Mouse (Mus musculus): ENCODE data around the gene Dlgap3. TPM values are rescaled to one million over a fixed set of nuclear protein-coding genes. Genes with fewer than 3 reads are reported as not detected.

Dlgap3 gene
- 10.8 and 11.7 TPM in 2 replicates for polyA plus RNA-seq (2016; fragmentation: Nextera tagmentation; extraction: Ambion mirVana)

DNA sequence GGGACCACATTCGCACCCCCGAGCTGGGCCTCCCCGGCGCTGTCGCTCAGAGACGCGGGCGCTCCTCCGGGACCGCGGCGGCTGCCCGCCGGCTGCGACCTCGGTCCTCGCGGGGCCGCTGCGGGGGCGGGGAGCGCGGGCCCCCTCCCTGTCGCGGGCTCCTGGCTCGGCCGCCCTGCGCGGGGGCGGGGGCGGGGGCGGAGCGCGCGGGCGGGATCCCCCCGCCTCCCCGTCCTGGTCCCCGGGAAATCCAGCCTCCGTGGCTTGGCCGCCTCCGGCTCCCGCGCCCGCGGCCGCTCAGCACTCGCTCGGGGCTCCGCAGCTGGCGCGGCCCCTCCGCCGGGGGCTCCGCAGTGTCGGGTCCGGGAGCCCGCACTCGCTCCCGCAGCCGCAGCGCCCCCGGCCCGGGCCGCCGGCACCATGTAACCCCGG lies at the start of gene Dlgap3:
TSS of gene Dlgap3 (plus strand) at position 291 of the 432 bp plus-strand sequence.
- Histone ChIP-seq H3K9ac (peak within 1 kb of the TSS; percentile 86), H3K4me1 (peaks cover 39% of the 10 kb centered on the region), H3K9me3 (no peaks in the 10 kb centered on the region), H3K4me2 (replicated peaks) (peak within 1 kb of the TSS; percentile 98), H3K36me3 (no peaks in the 10 kb centered on the region), H3K27ac (peak within 1 kb of the TSS; percentile 57; the same call in 1 of the 2 replicates), H3K4me3 (peak within 1 kb of the TSS; percentile 87), H3K27me3 (replicated peaks) (peaks cover 40% of the 10 kb centered on the region)
- peak; percentile 59 for ATAC-seq (ENCODE audit: low FRiP score, low read depth)
- 2% methylated on average over 56 of the region's 67 CpGs for WGBS

- 95% methylated on average over 5 of the region's 5 CpGs for WGBS
- H3K27me3 ChIP-seq (replicated peaks) = no peaks in the 10 kb centered on the region
- no peak for ATAC-seq (ENCODE audit: low FRiP score, low read depth)
- H3K9ac ChIP-seq = no peak within 1 kb of the TSS
- H3K36me3 ChIP-seq = no peaks in the 10 kb centered on the region
- H3K4me3 ChIP-seq = no peak within 1 kb of the TSS
- no peak within 1 kb of the TSS for H3K27ac ChIP-seq
- H3K9me3 ChIP-seq = no peaks in the 10 kb centered on the region
- H3K4me2 ChIP-seq (replicated peaks) = no peak within 1 kb of the TSS
- H3K4me1 ChIP-seq = peaks cover 9% of the 10 kb centered on the region; the same call in 1 of the 2 replicates
Observed at GRCm38 (mm10) chr4:127123391-127123790, 45.6 kb upstream of the Dlgap3 start, which contains the start of gene Tmem35b. Tmem35b (plus strand) TSS chr4:127123691.

- H3K4me3 ChIP-seq = no peak overlapping the region
- H3K9me3 ChIP-seq = no peaks in the 10 kb centered on the region
- no peak overlapping the region for H3K4me2 ChIP-seq (replicated peaks)
- no peak overlapping the region for H3K27ac ChIP-seq
- 92% methylated on average over 1 of the region's 1 CpGs for WGBS
- ATAC-seq (ENCODE audit: low FRiP score, low read depth) = no peak
- peaks cover 9% of the 10 kb centered on the region; the same call in 1 of the 2 replicates for H3K4me1 ChIP-seq
- no peak overlapping the region for H3K9ac ChIP-seq
- H3K36me3 ChIP-seq = peaks cover 6% of the 10 kb centered on the region; the same call in 1 of the 2 replicates
- H3K27me3 ChIP-seq (replicated peaks) = no peaks in the 10 kb centered on the region
Observed at GRCm38 (mm10) chr4:127124331-127124730, 44.7 kb upstream of the Dlgap3 start.

DNA sequence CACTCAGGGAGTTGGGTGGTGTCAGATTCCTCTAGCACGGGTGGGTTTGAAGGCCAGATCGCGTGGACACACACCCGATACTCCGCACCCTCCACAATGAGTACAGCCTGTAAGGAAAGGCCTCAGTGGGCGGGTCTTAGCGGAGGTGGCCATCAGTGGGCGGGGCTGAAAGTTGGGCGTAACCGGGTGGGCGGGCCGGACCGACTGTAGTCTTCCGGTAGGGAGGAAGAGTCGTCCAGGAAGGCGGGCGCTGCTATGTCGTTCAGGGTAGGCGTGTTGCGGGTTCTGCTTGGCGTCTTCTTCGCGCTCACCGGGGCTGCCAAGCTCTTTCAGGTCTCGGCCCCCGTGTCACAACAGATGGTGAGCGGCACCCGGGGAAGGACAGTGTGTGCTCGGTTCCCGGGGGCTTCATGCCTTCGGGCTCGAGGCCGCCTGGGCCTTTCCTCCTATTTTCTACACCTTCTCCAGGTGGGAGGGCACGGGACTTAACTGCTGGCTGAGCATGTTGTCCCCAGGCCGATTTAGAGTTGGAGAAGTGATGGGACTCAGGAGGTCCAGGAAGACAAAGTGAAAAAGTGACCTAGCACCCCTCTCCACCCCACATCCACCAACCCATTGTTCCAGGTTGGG lies 43.1 kb upstream of the Dlgap3 start:
- H3K9ac ChIP-seq = peak overlapping the region; percentile 76
- no peaks in the 10 kb centered on the region for H3K9me3 ChIP-seq
- H3K36me3 ChIP-seq = peaks cover 6% of the 10 kb centered on the region; the same call in 1 of the 2 replicates
- H3K4me1 ChIP-seq = peaks cover 9% of the 10 kb centered on the region; the same call in 1 of the 2 replicates
- no peaks in the 10 kb centered on the region for H3K27me3 ChIP-seq (replicated peaks)
- H3K4me2 ChIP-seq (replicated peaks) = peak overlapping the region; percentile 81
- no peak overlapping the region for H3K27ac ChIP-seq
- peak; percentile 93 for ATAC-seq (ENCODE audit: low FRiP score, low read depth)
- 2% methylated on average over 35 of the region's 35 CpGs for whole genome bisulfite sequencing
- H3K4me3 ChIP-seq = peak overlapping the region; percentile 61

GRCm38 (mm10) chr4:127134687-127135086 lies 34.3 kb upstream of the Dlgap3 start:
- no peaks in the 10 kb centered on the region for H3K9me3 ChIP-seq
- H3K27ac ChIP-seq = no peak overlapping the region
- WGBS = 39% methylated on average over 1 of the region's 1 CpGs
- H3K36me3 ChIP-seq = no peaks in the 10 kb centered on the region
- no peaks in the 10 kb centered on the region for H3K4me1 ChIP-seq
- H3K9ac ChIP-seq = no peak overlapping the region
- no peak for ATAC-seq (ENCODE audit: low FRiP score, low read depth)
- H3K4me2 ChIP-seq (replicated peaks) = no peak overlapping the region
- no peak overlapping the region for H3K4me3 ChIP-seq
- H3K27me3 ChIP-seq (replicated peaks) = no peaks in the 10 kb centered on the region

GRCm38 (mm10) chr4:127137591-127137990 lies 31.4 kb upstream of the Dlgap3 start:
- Histone ChIP-seq H3K36me3 (no peaks in the 10 kb centered on the region), H3K27me3 (replicated peaks) (no peaks in the 10 kb centered on the region), H3K4me3 (no peak overlapping the region), H3K4me1 (no peaks in the 10 kb centered on the region), H3K9ac (no peak overlapping the region), H3K9me3 (no peaks in the 10 kb centered on the region), H3K4me2 (replicated peaks) (no peak overlapping the region), H3K27ac (no peak overlapping the region)
- 81% methylated on average over 5 of the region's 5 CpGs for WGBS
- ATAC-seq (ENCODE audit: low FRiP score, low read depth) = no peak

DNA sequence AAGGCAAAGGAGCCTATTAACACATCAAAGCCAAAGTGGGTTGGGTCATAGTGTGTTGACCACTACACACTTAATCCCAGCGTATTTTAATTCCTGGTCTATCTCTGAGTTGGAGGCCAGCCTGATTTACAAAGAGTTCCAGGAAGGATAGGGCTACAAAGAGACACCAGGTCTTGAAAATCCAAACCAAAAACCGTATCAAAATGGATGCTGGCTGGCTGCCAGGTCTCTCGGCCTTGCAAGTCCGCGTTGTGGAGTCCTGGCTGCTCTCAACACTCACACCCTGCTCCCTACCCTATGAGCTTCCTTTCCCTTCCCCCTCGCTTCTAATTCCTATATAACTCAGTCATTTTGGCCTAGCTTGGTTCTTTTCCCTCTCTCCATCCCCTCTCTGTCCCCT lies 30.5 kb upstream of the Dlgap3 start:
- ATAC-seq (ENCODE audit: low FRiP score, low read depth) = no peak
- Histone ChIP-seq H3K27ac (no peak overlapping the region), H3K4me2 (replicated peaks) (no peak overlapping the region), H3K4me1 (no peaks in the 10 kb centered on the region), H3K36me3 (no peaks in the 10 kb centered on the region), H3K4me3 (no peak overlapping the region), H3K27me3 (replicated peaks) (no peaks in the 10 kb centered on the region), H3K9ac (no peak overlapping the region), H3K9me3 (no peaks in the 10 kb centered on the region)
- WGBS = 57% methylated on average over 6 of the region's 6 CpGs

- no peak overlapping the region for H3K4me3 ChIP-seq
- no peaks in the 10 kb centered on the region for H3K4me1 ChIP-seq
- H3K4me2 ChIP-seq (replicated peaks) = no peak overlapping the region
- no peaks in the 10 kb centered on the region for H3K9me3 ChIP-seq
- whole genome bisulfite sequencing = 87% methylated on average over 13 of the region's 13 CpGs
- no peak for ATAC-seq (ENCODE audit: low FRiP score, low read depth)
- H3K9ac ChIP-seq = no peak overlapping the region
- no peaks in the 10 kb centered on the region for H3K36me3 ChIP-seq
- no peaks in the 10 kb centered on the region for H3K27me3 ChIP-seq (replicated peaks)
- H3K27ac ChIP-seq = no peak overlapping the region
Observed at GRCm38 (mm10) chr4:127150031-127150430, 19.0 kb upstream of the Dlgap3 start.

DNA sequence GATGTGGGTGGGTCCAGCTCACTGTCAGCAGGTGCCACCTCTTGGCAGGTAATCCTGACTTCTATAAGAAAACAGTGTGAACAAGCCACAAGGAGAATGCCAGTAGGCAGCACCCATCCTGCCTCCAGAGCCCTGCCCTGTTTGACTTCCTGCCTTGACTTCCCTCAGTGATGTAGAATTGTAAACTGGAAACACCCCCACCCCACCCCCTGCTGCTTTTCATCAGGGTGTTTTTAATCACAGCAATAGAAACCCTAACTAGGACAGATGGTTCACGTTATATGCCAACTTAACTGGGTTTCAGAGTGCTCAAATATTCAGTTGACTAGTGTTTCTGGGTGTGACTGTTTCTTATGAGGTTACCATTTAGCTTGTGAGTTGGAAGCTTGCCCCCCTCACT lies 15.7 kb upstream of the Dlgap3 start:
- no peak overlapping the region for H3K9ac ChIP-seq
- no peak for ATAC-seq (ENCODE audit: low FRiP score, low read depth)
- WGBS = 64% methylated on average over 1 of the region's 1 CpGs
- no peaks in the 10 kb centered on the region for H3K4me1 ChIP-seq
- H3K27me3 ChIP-seq (replicated peaks) = no peaks in the 10 kb centered on the region
- no peaks in the 10 kb centered on the region for H3K9me3 ChIP-seq
- no peak overlapping the region for H3K4me2 ChIP-seq (replicated peaks)
- H3K36me3 ChIP-seq = no peaks in the 10 kb centered on the region
- H3K4me3 ChIP-seq = no peak overlapping the region
- no peak overlapping the region for H3K27ac ChIP-seq

DNA sequence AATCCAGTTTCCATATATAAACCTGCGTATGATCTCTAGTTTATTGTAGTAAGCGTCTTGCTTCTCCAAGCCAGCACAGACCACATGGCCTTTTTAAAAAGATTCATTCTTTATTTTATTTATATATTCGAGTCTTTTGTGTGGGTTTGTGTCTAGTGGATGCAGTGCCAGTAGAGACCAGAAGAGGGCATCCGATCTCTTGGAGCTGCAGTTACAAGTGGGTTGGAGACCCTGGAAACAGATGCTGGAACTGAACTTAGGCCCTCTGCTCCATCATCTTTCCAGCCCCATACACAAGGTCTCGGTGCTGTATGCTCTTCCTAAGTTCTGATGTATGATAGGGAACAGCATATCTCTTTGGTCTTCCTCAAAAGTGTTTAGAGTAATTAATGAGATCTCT lies 13.2 kb upstream of the Dlgap3 start:
- no peak overlapping the region for H3K4me3 ChIP-seq
- H3K4me1 ChIP-seq = no peaks in the 10 kb centered on the region
- H3K4me2 ChIP-seq (replicated peaks) = no peak overlapping the region
- H3K27ac ChIP-seq = no peak overlapping the region
- no peak overlapping the region for H3K9ac ChIP-seq
- no peaks in the 10 kb centered on the region for H3K9me3 ChIP-seq
- H3K36me3 ChIP-seq = no peaks in the 10 kb centered on the region
- no peaks in the 10 kb centered on the region for H3K27me3 ChIP-seq (replicated peaks)
- WGBS = 67% methylated on average over 5 of the region's 5 CpGs
- ATAC-seq (ENCODE audit: low FRiP score, low read depth) = no peak

DNA sequence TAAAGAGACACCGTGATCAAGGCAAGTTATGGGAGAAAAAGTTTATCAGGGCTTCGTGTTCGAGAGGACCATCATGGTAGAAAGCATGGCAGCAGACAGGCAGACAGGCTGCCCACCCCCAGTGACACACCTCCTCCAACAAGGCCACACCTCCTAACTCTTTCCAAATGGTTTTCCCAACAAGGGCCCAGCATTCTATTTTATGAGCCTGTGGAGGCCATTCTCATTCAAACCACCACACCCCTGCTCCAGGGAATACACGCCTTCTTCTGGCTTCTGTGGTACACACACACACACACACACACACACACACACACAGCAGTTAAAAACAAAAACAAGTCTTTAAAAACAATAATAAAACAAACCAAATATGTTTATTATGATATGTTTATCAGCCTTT lies 11.3 kb upstream of the Dlgap3 start:
- H3K9ac ChIP-seq = no peak overlapping the region
- ATAC-seq (ENCODE audit: low FRiP score, low read depth) = no peak
- no peaks in the 10 kb centered on the region for H3K36me3 ChIP-seq
- no peak overlapping the region for H3K4me2 ChIP-seq (replicated peaks)
- H3K4me1 ChIP-seq = no peaks in the 10 kb centered on the region
- H3K9me3 ChIP-seq = no peaks in the 10 kb centered on the region
- H3K27me3 ChIP-seq (replicated peaks) = no peaks in the 10 kb centered on the region
- H3K27ac ChIP-seq = no peak overlapping the region
- no peak overlapping the region for H3K4me3 ChIP-seq
- WGBS = 80% methylated on average over 4 of the region's 4 CpGs

DNA sequence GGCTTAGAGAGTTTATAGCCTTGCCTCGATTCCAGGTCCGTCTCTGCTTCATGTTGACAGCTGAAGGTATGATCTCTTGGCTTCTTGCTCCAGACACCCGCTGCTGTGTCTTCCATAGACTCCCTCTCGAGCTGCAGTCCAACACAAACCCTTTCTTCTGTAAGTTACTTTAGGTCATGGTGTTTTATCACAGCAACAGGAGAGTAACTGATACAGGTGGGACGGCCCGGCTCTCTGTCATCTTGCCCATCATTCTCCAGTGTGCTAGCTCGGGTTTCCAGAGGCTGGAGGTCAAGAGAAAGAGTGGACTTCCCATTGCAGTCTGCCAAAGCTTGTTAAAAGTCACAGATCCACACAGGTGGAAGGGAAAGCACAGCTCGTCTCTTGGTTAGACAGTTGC lies 5.1 kb upstream of the Dlgap3 start:
- H3K4me2 ChIP-seq (replicated peaks) = no peak overlapping the region
- no peak for ATAC-seq (ENCODE audit: low FRiP score, low read depth)

GRCm38 (mm10) chr4:127167096-127167495 lies 1.9 kb upstream of the Dlgap3 start:
- Histone ChIP-seq H3K9me3 (no peaks in the 10 kb centered on the region), H3K27ac (no peak overlapping the region), H3K27me3 (replicated peaks) (peaks cover 33% of the 10 kb centered on the region), H3K4me2 (replicated peaks) (no peak overlapping the region), H3K4me1 (peaks cover 32% of the 10 kb centered on the region), H3K36me3 (no peaks in the 10 kb centered on the region), H3K9ac (no peak overlapping the region), H3K4me3 (no peak overlapping the region)
- ATAC-seq (ENCODE audit: low FRiP score, low read depth) = no peak
- WGBS = 73% methylated on average over 5 of the region's 5 CpGs

More for the DNA sequence above, 5.1 kb upstream of the Dlgap3 start:
- Histone ChIP-seq H3K9me3 (no peaks in the 10 kb centered on the region), H3K4me3 (no peak overlapping the region), H3K4me1 (peaks cover 11% of the 10 kb centered on the region), H3K27me3 (replicated peaks) (peaks cover 9% of the 10 kb centered on the region), H3K27ac (no peak overlapping the region), H3K9ac (no peak overlapping the region), H3K36me3 (no peaks in the 10 kb centered on the region)
- WGBS = 76% methylated on average over 8 of the region's 8 CpGs
